Mouse (Mus musculus) spleen, adult 2 months (tissue): Measurements from ENCODE around the gene Adamts15.

ENCODE experiments used
- CTCF ChIP-seq: fragments of 200-500 bp; IDR thresholded peaks from 2 replicates; pipeline ENCODE4 v1.5.1; 2011; ENCODE audit warnings: mild to moderate bottlenecking, inconsistent platforms; ENCODE audit not compliant: insufficient read depth, insufficient read length, insufficient replicate concordance; ENCODE audit errors: extremely low read depth
- POLR2A ChIP-seq: fragments of 200-500 bp; IDR thresholded peaks from 2 replicates; pipeline ENCODE4 v1.6.1; 2011; ENCODE audit warnings: low read depth, low read length, inconsistent platforms

DNA sequence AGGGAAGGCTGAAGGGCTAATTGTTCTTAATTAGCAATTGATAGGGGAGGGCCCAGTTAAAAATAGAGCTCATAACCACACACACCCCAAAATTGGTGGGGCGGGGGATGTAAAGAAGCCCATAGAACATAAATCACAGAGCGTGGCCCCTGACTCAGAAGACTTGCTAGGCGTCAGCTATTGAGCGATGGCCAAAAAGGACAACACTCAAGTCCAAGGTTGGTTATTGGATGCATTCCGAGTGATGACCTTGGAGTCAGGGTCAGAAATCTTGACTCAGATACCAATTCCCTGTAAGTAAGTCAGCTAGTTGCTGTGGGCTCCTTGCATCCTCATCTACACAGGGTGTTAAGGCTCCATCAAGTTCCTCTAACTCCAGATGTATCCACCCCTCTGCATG, 19.0 kb downstream of the Adamts15 start:
- no peak for TF ChIP-seq CTCF
- no peak for TF ChIP-seq POLR2A
